Mouse (Mus musculus) heart, postnatal 0 days (tissue): Measurements from ENCODE around the gene Bcl11b. TPM values are rescaled to one million over a fixed set of nuclear protein-coding genes. Genes with fewer than 3 reads are reported as not detected.

Experiments
- ATAC-seq: fragments of 200-750 bp; cut with Nextera tagmentation; 2 replicates; pipeline ENCODE4 v1.8.0; 2017; ENCODE audit warnings: low read depth, moderate number of reproducible peaks, moderate library complexity; ENCODE audit not compliant: insufficient read depth
- DNase-seq: peaks from one replicate; pipeline ENCODE4 v3.0.0-alpha.2; 2016; ENCODE audit warnings: low spot score
- H3K27ac ChIP-seq: fragments of 300-500 bp; sonication (generic); 2 replicates; pipeline ENCODE4 v1.5.1; 2014; ENCODE audit warnings: low read depth, mild to moderate bottlenecking
- H3K27me3 ChIP-seq: fragments of 300-500 bp; sonication (generic); 2 replicates; pipeline ENCODE4 v1.6.1; 2014; ENCODE audit warnings: low read length, mixed read lengths; ENCODE audit not compliant: control insufficient read depth, insufficient read depth
- H3K36me3 ChIP-seq: fragments of 300-500 bp; sonication (generic); replicated peaks from 2 replicates; pipeline ENCODE4 v1.6.1; 2014; ENCODE audit warnings: low read length, mixed read lengths; ENCODE audit not compliant: control insufficient read depth, insufficient read depth
- H3K4me1 ChIP-seq: fragments of 300-500 bp; sonication (generic); 2 replicates; pipeline ENCODE4 v1.6.1; 2014; ENCODE audit warnings: antibody characterized with exemption; ENCODE audit not compliant: control insufficient read depth, insufficient read depth
- H3K4me2 ChIP-seq: fragments of 300-500 bp; sonication (generic); 2 replicates; pipeline ENCODE4 v1.6.1; 2014; ENCODE audit warnings: low read depth, mild to moderate bottlenecking, low read length, moderate library complexity
- H3K4me3 ChIP-seq: fragments of 300-500 bp; sonication (generic); 2 replicates; pipeline ENCODE4 v1.5.1; 2014; ENCODE audit warnings: low read depth, low read length
- H3K9ac ChIP-seq: fragments of 300-500 bp; sonication (generic); replicated peaks from 2 replicates; pipeline ENCODE4 v1.6.1; 2014; ENCODE audit warnings: low read depth, low read length, mixed read lengths
- H3K9me3 ChIP-seq: fragments of 300-500 bp; sonication (generic); replicated peaks from 2 replicates; pipeline ENCODE4 v1.6.1; 2016; ENCODE audit warnings: low read length; ENCODE audit not compliant: control insufficient read depth
- CTCF ChIP-seq: IDR thresholded peaks from 2 replicates; pipeline ENCODE4 v1.5.1; 2016; ENCODE audit warnings: antibody characterized with exemption, control low read depth, low read depth
- EP300 ChIP-seq: IDR thresholded peaks from 2 replicates; pipeline ENCODE4 v1.6.1; 2016; ENCODE audit warnings: antibody characterized with exemption, low read depth
- WGBS: fragments of 180-500 bp; shearing (Covaris S2); extraction: QIAGEN DNeasy Blood & Tissue Kit; methylation state at CpG from one replicate; pipeline ENCODE4 v1.1.7; 2014; 5-methylcytosine and 5-hydroxymethylcytosine counted together
- polyA plus RNA-seq: library from polyadenylated mRNA; unstranded; fragments of >200 nt; fragmentation: Nextera tagmentation; extraction: Ambion mirVana; gene quantifications from 2 replicates; pipeline ENCODE4 v1.2.1, GENCODE M21; 2015
- total RNA-seq: library from RNA; depleted of rRNA; stranded (reverse); fragments of >200 nt; gene quantifications from 2 replicates; pipeline ENCODE4 v1.2.3, GENCODE M21; 2014; ENCODE audit warnings: low replicate concordance

Bcl11b gene
- total and polyA plus RNA-seq, 2 experiments from 2014 or later, result 2.2 to 2.7 TPM

DNA sequence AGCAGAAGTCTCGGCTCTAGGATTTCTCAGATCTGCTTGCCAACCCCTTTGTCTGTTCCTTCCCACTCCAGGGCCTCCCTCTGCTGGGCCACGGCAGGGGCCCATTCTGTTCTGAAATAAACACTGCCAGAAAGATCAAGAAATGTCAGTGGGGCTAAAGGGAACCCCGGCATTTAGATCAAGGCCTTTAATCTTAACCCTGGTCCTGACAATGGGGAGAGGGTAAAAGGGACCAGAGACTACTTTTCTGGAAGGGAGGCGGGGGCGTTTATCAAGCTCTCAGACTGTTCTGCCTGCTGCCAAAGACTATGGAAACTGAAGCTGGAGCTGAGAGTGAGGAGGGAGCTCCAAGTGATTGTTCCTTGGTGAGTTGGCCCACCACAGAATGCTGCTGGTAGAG lies 114.8 kb downstream of the Bcl11b start:
- DNase-seq (no peak), ATAC-seq (no peak)
- TF ChIP-seq EP300 (no peak), CTCF (no peak)
- H3K4me3 ChIP-seq, result no peak overlapping the region
- peaks cover 7% of the 10 kb centered on the region; the same call in 1 of the 2 replicates for H3K27me3 ChIP-seq
- H3K9me3 ChIP-seq, result no peaks in the 10 kb centered on the region
- H3K9ac ChIP-seq, result no peak overlapping the region
- no peak overlapping the region for H3K27ac ChIP-seq
- H3K36me3 ChIP-seq, result no peaks in the 10 kb centered on the region
- H3K4me2 ChIP-seq, result no peak overlapping the region
- peaks cover 4% of the 10 kb centered on the region; the same call in 1 of the 2 replicates for H3K4me1 ChIP-seq
- WGBS, result 53% methylated on average over 5 of the region's 5 CpGs

DNA sequence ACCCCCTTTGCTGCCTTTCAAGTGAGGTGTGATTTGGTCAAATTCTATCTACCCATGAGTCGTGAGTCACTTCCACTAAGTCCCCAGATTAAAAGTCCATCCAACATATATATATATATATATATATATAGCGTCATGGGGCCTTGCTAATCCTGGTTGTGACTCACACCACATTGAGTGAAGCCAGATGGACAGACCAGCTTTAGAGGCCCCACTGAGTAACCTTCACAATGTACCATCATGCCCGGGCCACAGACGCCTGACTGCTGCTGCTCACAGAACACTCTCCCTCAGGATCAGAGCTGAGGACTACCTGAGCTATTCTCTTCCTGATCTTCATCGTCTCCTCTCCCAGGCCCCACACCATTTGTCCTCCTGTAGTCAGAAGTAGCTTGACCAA lies 115.4 kb downstream of the Bcl11b start:
- H3K4me2 ChIP-seq, result no peak overlapping the region
- no peaks in the 10 kb centered on the region for H3K9me3 ChIP-seq
- no peak overlapping the region for H3K9ac ChIP-seq
- ATAC-seq, result no peak
- TF ChIP-seq EP300 (no peak), CTCF (no peak)
- 62% methylated on average over 5 of the region's 5 CpGs for WGBS
- no peak overlapping the region for H3K4me3 ChIP-seq
- H3K27ac ChIP-seq, result no peak overlapping the region
- H3K36me3 ChIP-seq, result no peaks in the 10 kb centered on the region
- peaks cover 7% of the 10 kb centered on the region; the same call in 1 of the 2 replicates for H3K27me3 ChIP-seq
- no peak for DNase-seq
- H3K4me1 ChIP-seq, result peaks cover 4% of the 10 kb centered on the region; the same call in 1 of the 2 replicates

DNA sequence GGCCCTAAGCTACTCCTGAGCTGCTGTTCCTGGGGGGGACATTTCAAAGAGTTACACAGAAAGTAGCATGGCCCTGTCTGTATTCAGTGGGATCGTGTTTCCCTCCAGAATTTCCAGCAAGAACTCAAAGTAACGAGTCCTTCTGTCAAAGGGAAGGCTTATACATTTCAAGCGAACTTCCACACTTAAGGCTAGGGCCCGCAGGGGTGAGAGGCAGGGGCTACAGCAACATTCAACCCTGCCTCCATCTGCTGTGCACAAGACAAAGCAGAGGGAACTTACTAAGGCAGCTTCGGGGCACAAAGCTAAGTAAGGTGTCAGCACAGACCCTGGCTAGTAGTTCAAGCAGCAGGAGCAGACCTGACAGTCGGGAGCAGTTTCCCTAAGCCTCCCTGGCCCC lies 115.8 kb downstream of the Bcl11b start:
- DNase-seq (no peak), ATAC-seq (no peak)
- no peak overlapping the region for H3K4me3 ChIP-seq
- 70% methylated on average over 6 of the region's 6 CpGs for WGBS
- H3K9ac ChIP-seq, result no peak overlapping the region
- H3K27me3 ChIP-seq, result peaks cover 7% of the 10 kb centered on the region; the same call in 1 of the 2 replicates
- TF ChIP-seq CTCF, result no peak
- no peak for TF ChIP-seq EP300
- no peak overlapping the region for H3K4me2 ChIP-seq
- no peaks in the 10 kb centered on the region for H3K36me3 ChIP-seq
- no peak overlapping the region for H3K27ac ChIP-seq
- peaks cover 4% of the 10 kb centered on the region; the same call in 1 of the 2 replicates for H3K4me1 ChIP-seq
- no peaks in the 10 kb centered on the region for H3K9me3 ChIP-seq

GRCm38 (mm10) chr12:107884330-107885065 lies 118.9 kb downstream of the Bcl11b start:
- no peaks in the 10 kb centered on the region for H3K9me3 ChIP-seq
- H3K9ac ChIP-seq, result no peak overlapping the region
- ATAC-seq, result no peak
- no peaks in the 10 kb centered on the region for H3K36me3 ChIP-seq
- H3K4me3 ChIP-seq, result no peak overlapping the region
- no peak overlapping the region for H3K27ac ChIP-seq
- no peak for TF ChIP-seq CTCF
- 49% methylated on average over 6 of the region's 6 CpGs for WGBS
- DNase-seq, result no peak
- H3K4me2 ChIP-seq, result no peak overlapping the region
- H3K27me3 ChIP-seq, result peaks cover 7% of the 10 kb centered on the region; the same call in 1 of the 2 replicates
- H3K4me1 ChIP-seq, result peaks cover 4% of the 10 kb centered on the region; the same call in 1 of the 2 replicates

GRCm38 (mm10) chr12:107881726-107882125 lies 121.7 kb downstream of the Bcl11b start:
- Histone ChIP-seq H3K4me2 (no peak overlapping the region), H3K4me3 (no peak overlapping the region), H3K27ac (no peak overlapping the region), H3K9ac (no peak overlapping the region), H3K9me3 (no peaks in the 10 kb centered on the region; the same call in 1 of the 2 replicates), H3K36me3 (no peaks in the 10 kb centered on the region), H3K4me1 (peaks cover 4% of the 10 kb centered on the region; the same call in 1 of the 2 replicates), H3K27me3 (peaks cover 7% of the 10 kb centered on the region; the same call in 1 of the 2 replicates)
- DNase-seq, result no peak
- 84% methylated on average over 9 of the region's 9 CpGs for WGBS
- no peak for TF ChIP-seq EP300
- no peak for TF ChIP-seq CTCF
- ATAC-seq, result no peak
